Mouse (Mus musculus): Measurements from ENCODE around the gene Zc3h12c.

Gene Zc3h12c

GRCm38 (mm10) chr9:52165076-52165705 is 3.2 kb downstream of the Zc3h12c start:
- peak; percentile 67 for DNase-seq

- DNase-seq, result no peak
Observed at GRCm38 (mm10) chr9:52160512-52160911, 7.9 kb downstream of the Zc3h12c start.

DNA sequence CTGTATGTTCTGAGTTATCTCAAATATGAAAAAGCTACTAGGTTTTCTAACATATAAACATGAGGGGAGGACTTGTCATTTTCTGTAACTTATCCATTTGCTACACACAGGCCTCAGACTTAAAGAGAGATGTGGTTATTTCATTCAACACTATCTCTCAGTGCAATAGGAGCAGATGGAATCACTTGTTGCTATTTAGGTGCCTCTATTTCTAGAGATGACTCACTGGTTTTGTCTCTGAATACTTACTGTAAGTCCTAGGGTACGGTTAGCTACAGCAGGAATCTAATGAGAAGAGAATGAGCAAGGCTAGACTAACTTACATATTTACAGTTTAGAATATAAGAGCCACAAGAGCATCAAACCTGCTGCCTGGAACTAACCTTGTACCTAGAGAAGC is 9.8 kb downstream of the Zc3h12c start:
- no peak for DNase-seq

DNA sequence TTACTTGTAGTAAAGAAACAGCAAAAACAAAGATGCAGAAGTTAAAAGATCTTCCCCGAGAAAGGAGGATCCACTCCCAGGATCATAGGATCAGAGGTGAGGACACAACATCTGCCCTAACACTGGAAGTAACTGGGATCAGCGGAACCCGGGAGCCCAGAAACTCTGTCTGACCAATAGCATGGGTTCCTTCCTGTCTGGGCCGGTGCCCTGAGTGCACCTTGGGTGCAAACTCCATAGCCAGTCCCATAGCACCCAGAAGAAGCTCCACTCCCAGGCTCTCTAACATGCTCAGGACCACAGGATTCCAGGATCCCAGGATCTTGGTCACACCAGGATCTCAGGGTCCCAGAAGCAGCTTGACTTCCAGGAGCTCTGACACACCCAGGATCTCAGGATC is 13.0 kb downstream of the Zc3h12c start:
- peak; percentile 41 for DNase-seq

GRCm38 (mm10) chr9:52154253-52154652 is 14.1 kb downstream of the Zc3h12c start:
- no peak for DNase-seq

DNA sequence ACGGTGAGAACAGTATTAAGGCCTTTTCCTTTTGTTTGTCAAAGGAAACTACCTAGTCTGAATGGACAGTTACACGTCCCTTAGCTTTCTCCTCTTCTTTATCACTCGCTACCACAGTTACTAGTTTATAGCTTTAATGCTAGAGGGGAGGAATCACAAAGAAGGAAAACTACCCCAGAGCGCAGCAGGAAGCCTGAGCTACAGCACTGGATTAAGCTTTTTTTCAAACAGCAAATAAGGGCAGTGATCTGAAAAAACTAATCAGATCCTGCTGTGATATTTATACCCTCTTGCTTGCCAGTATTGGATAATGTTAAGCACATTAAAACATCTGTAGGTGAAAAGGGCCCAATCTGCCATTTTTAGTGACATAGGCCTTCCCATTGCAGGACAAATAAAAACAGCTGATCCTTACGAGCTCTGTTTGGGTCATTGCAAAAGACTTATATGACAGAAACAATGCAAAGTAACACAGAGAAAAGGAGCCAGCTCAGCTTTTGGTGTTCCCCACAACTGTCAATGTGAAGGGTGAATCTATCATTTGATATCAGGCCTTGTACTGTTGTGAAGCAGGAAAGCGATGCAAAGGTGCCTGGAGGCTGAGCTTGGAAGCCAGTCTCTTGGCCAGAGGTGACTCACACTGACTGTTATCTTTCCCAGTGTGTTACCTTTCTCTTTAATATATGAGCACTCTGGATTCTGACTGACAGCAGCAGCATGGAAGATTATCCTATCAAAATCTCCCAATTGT is 16.1 kb downstream of the Zc3h12c start:
- DNase-seq, result no peak

GRCm38 (mm10) chr9:52149768-52150167 is 18.6 kb downstream of the Zc3h12c start:
- no peak for DNase-seq

- no peak for DNase-seq
Observed at GRCm38 (mm10) chr9:52149286-52149685, 19.1 kb downstream of the Zc3h12c start.

GRCm38 (mm10) chr9:52148831-52149230 is 19.5 kb downstream of the Zc3h12c start:
- DNase-seq, result no peak

- no peak for DNase-seq
Observed at GRCm38 (mm10) chr9:52148311-52148710, 20.1 kb downstream of the Zc3h12c start.

- no peak for DNase-seq
Observed at GRCm38 (mm10) chr9:52146241-52146640, 22.1 kb downstream of the Zc3h12c start.

DNA sequence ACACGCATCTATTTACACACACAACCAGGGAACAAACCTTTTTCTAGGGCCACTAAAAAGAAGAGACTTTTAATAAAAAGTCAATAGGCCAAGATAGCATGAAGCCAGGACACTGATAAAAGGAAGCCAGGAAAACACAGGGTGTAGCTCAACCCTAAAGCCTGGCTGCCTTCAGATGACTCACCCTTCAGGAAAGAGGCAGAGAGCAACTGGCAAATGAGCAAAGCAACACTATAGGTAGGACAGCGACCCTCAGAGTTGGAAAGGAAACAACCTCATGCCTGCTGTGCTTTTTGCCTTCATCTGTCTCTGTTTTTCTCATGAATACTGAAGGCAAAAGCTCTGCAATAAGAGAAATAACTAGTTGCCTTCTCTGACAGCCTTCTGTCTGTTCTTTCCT is 35.6 kb downstream of the Zc3h12c start:
- DNase-seq, result no peak

- no peak for DNase-seq
Observed at GRCm38 (mm10) chr9:52130348-52130747, 38.0 kb downstream of the Zc3h12c start.

- no peak for DNase-seq
Observed at GRCm38 (mm10) chr9:52125225-52125624, 43.1 kb downstream of the Zc3h12c start.

- no peak for DNase-seq
Observed at GRCm38 (mm10) chr9:52119212-52119611, 49.2 kb downstream of the Zc3h12c start.

GRCm38 (mm10) chr9:52113091-52113490 is 55.3 kb downstream of the Zc3h12c start:
- DNase-seq, result no peak

DNA sequence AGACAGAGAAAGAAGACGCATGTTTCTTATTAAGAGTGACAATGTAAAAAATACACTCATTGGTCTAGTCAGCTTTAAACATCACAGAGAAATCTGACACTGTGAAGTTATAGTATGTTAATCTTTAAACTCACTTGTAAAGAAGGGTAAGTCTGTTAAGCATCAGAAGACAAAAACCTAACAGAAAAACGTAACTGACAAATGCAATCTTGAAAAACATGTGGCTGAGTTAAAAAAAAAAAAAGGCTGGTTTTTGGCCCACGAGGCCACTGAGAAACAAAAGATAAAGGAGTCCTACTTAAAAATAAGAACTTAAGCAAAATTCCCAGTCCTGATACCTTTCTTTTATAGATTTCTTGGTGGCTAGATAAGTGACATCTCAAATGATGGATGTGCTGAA is 57.6 kb downstream of the Zc3h12c start:
- no peak for DNase-seq

DNA sequence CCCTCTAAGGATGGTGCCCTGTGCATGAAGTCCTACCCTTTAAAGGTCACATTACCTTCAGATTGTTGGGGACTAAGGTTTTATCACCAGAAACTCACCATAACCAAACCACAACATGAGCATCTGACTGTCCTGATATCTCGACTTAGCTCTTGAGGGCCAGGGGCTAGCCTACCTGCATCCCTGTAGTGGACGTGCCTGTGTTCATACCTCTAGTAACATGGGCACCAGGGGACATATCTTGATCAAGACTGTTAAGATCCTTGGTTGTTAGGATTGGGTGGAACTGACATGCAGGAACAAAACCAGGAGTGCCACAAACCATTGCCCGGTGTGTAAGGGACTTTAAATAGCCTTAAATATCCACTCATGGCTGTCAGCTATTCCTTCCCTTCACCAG is 61.2 kb downstream of the Zc3h12c start:
- DNase-seq, result no peak

- DNase-seq, result no peak
Observed at GRCm38 (mm10) chr9:52105423-52105822, 62.9 kb downstream of the Zc3h12c start.

GRCm38 (mm10) chr9:52104225-52104615 is 64.2 kb downstream of the Zc3h12c start:
- DNase-seq, result no peak

DNA sequence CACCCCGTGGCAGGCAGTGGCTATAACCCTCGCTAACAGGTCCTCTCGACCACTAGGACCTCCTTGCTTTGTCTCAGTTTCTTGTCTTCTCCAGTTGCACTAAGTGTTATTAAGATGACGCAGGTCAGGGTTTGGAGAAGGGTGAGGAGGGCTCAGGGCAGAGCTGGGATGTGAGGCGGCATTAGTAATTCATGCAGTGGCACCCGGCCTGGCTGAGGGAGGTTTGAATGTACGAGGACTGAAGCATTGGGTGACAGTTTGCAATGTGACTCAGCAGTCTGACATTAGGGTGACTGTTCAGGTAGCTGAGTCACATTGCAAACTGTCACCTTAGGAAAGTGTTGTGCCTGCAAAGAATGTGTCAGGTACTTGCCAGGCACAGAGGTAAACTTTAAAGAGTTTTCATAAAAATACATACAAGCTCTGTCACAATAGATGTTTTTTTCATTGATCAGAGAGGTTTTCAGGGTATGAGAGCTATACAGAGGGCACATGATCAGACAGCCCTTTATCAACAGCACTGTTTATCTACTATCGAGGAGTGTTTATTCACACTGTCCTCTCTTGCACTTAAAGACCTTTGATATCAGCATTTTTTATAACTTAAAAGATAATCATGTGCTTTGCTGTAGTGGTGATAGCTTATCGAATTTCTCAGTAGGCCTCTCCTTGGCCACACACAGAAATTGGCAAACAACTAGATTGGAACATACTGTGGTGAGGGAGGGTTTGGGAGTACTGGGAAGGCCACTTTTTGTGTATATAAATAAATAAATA is 64.7 kb downstream of the Zc3h12c start:
- DNase-seq, result no peak

- DNase-seq, result no peak
Observed at GRCm38 (mm10) chr9:52102060-52102844, 66.1 kb downstream of the Zc3h12c start.

GRCm38 (mm10) chr9:52100426-52100825 is 67.9 kb downstream of the Zc3h12c start:
- no peak for DNase-seq
